Mouse (Mus musculus): ENCODE measurements around the gene Dgkz.

The Dgkz gene

GRCm38 (mm10) chr2:92007933-92008622, 32.4 kb upstream of the Dgkz start:
- no peak for TF ChIP-seq GATA4 (IDR thresholded peaks at IDR 0.05; ENCODE audit: insufficient replicate concordance, low read length)

GRCm38 (mm10) chr2:92006983-92007921, 31.6 kb upstream of the Dgkz start:
- TF ChIP-seq GATA4 (IDR thresholded peaks at IDR 0.05; ENCODE audit: insufficient replicate concordance, low read length): no peak

DNA sequence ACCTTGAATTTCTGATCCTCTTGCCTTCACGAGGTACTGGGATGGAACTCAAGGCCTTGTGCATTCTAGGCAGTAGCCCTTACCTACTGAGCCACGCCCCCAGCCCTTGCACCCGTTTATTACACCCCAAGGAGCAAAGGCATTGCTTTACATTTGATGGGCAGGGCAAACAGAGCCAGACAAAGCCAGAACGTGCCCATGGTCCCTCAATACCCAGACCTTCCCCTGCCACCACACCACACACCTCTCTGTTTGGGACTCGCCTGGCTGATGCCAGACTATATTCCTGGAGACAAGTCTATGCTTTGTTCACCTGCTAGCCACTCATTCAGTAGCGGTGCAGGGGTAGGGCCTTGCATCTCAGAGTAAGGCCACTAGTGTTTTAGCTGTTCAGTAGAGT, 30.8 kb upstream of the Dgkz start:
- no peak for TF ChIP-seq GATA4 (IDR thresholded peaks at IDR 0.05; ENCODE audit: insufficient replicate concordance, low read length)

GRCm38 (mm10) chr2:92004617-92005016, 29.0 kb upstream of the Dgkz start:
- TF ChIP-seq GATA4 (IDR thresholded peaks at IDR 0.05; ENCODE audit: insufficient replicate concordance, low read length): no peak

DNA sequence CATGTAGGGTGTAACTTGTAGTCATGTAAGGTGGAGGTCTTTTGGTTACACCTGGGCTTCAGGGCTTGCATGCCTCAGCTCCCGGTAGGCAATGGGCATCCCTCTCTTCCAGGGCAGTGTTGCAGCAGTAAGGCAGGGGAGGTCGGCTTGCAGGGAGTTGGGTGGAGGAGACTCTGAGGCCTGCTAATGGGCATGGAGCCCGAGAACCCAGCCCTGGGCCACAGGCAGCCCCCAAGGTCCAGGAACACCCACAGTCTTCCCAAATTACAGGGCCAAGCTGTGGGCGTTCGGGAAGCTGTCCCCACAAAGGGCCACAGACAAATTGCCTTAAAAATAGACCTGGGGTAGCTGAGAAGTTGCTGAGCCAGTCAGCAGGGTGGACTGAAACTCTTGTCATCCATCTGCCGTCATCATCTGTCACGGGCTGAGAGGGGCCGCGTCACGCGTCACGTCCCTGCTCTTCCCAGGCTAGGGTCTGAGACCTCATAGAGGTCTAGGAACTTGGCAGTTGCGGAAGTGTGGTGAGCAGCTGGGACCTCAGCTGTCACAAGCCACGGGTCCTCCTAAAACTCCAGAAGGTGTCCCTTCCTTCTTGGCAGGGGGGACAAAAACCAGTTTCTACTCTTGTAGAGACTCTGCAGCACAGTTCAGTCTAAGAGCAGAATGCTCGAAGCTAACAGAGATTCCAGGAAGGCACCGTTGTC, 22.4 kb upstream of the Dgkz start:
- TF ChIP-seq GATA4 (IDR thresholded peaks at IDR 0.05; ENCODE audit: insufficient replicate concordance, low read length): no peak

DNA sequence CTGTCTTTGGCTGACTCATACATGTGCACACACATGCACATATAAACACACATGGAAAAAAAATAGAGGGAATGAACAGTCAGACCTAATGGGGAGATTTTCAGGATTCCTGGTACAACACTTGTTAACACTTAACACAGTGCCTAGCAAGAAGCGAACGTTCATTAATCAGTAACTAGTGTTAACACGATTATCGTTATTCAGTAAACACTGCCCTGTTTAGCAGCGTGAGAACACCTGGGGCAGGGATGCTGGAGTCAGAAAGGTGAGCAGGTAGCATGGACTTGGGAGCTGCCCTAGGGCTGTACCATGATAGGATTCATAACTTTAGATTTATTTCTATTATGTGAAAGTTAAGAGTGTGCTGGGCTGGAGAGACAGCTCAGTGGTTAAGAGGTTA, 20.3 kb upstream of the Dgkz start:
- TF ChIP-seq GATA4 (IDR thresholded peaks at IDR 0.05; ENCODE audit: insufficient replicate concordance, low read length): no peak

DNA sequence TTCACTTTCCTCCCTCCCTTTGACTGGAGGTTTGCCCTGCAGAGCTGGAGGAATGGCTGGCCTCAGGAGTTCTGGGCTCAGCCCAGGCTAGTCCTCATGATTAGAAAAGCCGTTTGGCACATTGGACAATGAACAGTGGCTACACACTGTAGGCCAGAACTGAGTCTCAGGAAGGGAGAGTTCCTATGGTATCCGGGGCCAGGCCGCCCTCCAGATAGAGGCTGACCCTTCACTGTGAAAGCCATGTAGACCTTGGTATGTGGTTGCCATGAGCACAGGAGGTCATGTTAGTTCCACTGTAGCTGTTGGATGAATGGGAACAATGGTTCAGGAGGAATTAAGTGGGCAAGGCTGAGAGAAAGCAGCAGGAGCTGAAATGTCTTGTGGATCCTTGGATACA, 17.7 kb upstream of the Dgkz start:
- TF ChIP-seq GATA4 (IDR thresholded peaks at IDR 0.05; ENCODE audit: insufficient replicate concordance, low read length): no peak

DNA sequence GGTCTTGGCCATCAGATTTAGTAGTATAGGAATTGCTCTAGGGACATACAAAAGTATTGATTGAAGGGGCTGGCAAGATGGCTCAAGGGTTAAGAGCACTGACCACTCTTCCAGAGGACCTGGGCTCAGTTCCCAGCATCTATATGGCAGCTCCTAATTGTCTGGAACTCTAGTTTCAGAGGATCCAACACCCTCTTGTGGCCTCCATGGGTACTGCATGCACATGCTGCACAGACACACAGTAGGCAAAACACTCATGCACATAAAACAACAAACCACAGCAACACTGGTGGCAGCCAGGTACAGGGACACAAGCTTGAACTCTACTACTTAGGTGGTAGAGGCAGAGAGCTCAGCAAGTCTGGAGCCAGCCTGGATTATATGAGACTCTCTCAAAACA, 14.1 kb upstream of the Dgkz start:
- no peak for TF ChIP-seq GATA4 (IDR thresholded peaks at IDR 0.05; ENCODE audit: insufficient replicate concordance, low read length)

DNA sequence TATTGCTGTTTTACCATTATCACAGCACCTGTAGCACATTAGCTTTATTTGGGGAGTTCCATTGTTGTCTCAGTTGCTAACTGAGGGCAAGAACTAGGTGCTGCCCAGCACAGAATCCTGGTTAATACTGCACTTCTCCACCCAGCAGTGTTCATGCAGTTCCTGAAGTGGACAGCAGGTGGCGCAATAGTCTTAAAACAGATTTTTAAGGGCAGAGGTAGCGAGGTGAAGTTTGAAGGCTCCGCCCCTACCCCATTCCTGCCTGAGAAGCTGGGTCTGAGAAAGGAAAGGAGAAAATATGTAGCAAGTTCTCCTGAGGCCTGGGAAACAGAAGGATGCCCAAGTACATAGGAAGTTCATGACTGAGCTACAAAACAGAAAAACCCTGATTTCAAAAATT, 11.9 kb upstream of the Dgkz start:
- no peak for TF ChIP-seq GATA4 (IDR thresholded peaks at IDR 0.05; ENCODE audit: insufficient replicate concordance, low read length)

DNA sequence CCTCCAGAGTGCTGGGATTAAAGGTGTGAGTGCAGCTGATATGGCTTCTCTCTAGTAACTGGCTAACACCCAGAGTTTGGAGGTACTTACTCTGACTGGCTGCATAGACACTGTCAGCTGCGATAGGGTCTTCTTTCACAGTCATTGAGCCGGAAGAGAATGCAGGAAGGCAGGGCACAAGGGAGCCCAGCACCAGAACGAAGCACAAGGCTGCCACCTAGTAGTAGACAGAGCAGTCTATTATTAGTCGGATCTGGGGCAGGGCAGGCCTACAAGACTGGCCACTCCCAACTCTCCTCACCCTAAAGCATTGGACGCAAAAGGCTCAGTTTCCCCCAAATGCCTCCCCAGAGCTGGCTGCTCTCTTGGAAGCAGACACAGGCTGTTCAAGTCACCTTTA, 10.4 kb upstream of the Dgkz start:
- TF ChIP-seq GATA4 (IDR thresholded peaks at IDR 0.05; ENCODE audit: insufficient replicate concordance, low read length): no peak

GRCm38 (mm10) chr2:91984906-91985525, 9.4 kb upstream of the Dgkz start:
- no peak for TF ChIP-seq GATA4 (IDR thresholded peaks at IDR 0.05; ENCODE audit: insufficient replicate concordance, low read length)

DNA sequence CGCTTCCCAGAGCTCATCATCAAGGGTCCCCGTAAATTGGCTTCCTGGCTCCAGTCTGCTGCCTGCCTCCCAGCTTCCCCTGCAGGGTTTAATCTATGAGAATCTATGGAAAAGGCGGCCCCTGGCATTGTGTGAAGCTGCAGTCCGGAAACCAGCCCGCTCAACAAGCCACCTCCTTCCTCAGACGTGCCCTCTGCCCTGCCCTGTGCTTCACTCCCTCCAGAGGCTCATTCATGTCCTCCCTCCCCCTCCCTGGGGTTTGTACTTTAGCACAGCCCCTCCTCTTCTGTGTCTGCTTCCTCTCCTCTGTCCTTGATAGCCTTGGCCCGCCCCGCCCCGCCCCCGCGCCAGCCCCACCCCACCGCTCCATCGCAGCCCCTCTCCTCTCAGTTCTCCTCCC, 8.8 kb upstream of the Dgkz start:
- TF ChIP-seq GATA4 (IDR thresholded peaks at IDR 0.05; ENCODE audit: insufficient replicate concordance, low read length): peak; percentile 58; the same call in 1 of the 2 replicates

GRCm38 (mm10) chr2:91980830-91981229, 5.2 kb upstream of the Dgkz start:
- no peak for TF ChIP-seq GATA4 (IDR thresholded peaks at IDR 0.05; ENCODE audit: insufficient replicate concordance, low read length)

- no peak for TF ChIP-seq GATA4 (IDR thresholded peaks at IDR 0.05; ENCODE audit: insufficient replicate concordance, low read length)
These were observed 4.6 kb upstream of the Dgkz start for GRCm38 (mm10) chr2:91980245-91980644.

DNA sequence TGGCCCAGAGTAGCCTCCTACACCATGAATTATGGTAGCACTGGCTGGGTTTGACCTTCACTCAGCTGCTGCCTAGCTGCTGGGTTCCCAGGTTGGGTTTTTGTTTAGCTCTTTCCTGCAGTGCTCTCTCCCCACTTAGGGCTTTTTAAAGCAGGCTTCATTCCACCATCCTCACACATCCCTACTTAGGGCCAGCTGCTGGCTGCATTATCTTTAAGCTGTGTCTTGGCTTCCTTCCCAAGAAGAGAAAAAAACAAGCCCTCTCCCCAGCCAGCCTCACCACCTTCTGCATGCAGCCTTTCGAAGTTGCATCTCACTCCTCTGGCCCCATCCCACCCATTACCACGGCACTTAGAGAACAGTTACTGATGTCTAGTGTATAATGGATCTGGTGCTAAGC, 2.9 kb upstream of the Dgkz start:
- no peak for TF ChIP-seq GATA4 (IDR thresholded peaks at IDR 0.05; ENCODE audit: insufficient replicate concordance, low read length)

Measured in liver, adult (tissue).